Mouse (Mus musculus) lung, postnatal 0 days (tissue): ENCODE results near the gene Mybbp1a.

ENCODE experiments used
- CTCF ChIP-seq: IDR thresholded peaks from 2 replicates; pipeline ENCODE4 v1.5.1; 2016; ENCODE audit warnings: antibody characterized with exemption, mild to moderate bottlenecking
- EP300 ChIP-seq: IDR thresholded peaks from 2 replicates; pipeline ENCODE4 v1.6.1; 2016; ENCODE audit warnings: antibody characterized with exemption, mild to moderate bottlenecking, control low read depth

DNA sequence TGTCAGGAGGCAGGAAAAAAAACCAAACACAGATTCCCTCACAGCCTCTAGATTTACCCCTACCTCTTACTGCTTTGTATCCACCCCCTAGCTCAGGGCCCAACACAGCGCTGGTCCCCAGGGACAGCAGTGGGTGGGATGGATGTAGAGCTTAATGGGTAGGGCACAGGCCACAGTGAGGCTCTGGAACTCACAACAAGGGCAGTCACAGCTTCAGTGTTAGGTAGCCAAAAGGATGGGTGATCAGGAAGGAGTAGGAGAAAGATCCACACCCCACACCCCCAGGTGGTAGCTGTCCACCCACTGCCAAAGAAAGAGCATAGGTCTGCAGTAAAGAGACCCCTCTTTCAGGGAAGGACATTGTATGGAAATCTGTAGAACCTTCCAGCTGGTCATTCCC is 36.5 kb downstream of the Mybbp1a start:
- no peak for TF ChIP-seq CTCF
- TF ChIP-seq EP300 = no peak
